Mouse (Mus musculus) limb, embryonic 14.5 days (tissue): Measurements from ENCODE around the gene Pigb. TPM values are rescaled to one million over a fixed set of nuclear protein-coding genes. Genes with fewer than 3 reads are reported as not detected.

Experiments
- ATAC-seq: fragments of 200-750 bp; cut with Nextera tagmentation; 2 replicates; pipeline ENCODE4 v1.8.0; 2017; ENCODE audit warnings: low read depth, moderate number of reproducible peaks, moderate TSS enrichment; ENCODE audit not compliant: low FRiP score
- DNase-seq: peaks from one replicate; pipeline ENCODE4 v3.0.0-alpha.2; 2015; ENCODE audit warnings: low spot score
- H3K27ac ChIP-seq: fragments of 300-500 bp; sonication (generic); replicated peaks from 2 replicates; pipeline ENCODE4 v1.5.1; 2014; ENCODE audit warnings: low read depth, mild to moderate bottlenecking, low read length, moderate library complexity, mixed read lengths
- H3K27me3 ChIP-seq: fragments of 300-500 bp; sonication (generic); 2 replicates; pipeline ENCODE4 v1.6.1; 2014; ENCODE audit warnings: low read length, mixed read lengths; ENCODE audit not compliant: control insufficient read depth, insufficient read depth
- H3K36me3 ChIP-seq: fragments of 300-500 bp; sonication (generic); 2 replicates; pipeline ENCODE4 v1.6.1; 2014; ENCODE audit warnings: mild to moderate bottlenecking, low read length, moderate library complexity, mixed read lengths; ENCODE audit not compliant: control insufficient read depth, insufficient read depth
- H3K4me1 ChIP-seq: fragments of 300-500 bp; sonication (generic); 2 replicates; pipeline ENCODE4 v1.6.1; 2014; ENCODE audit warnings: antibody characterized with exemption, low read length, mixed read lengths; ENCODE audit not compliant: control insufficient read depth, insufficient read depth
- H3K4me2 ChIP-seq: fragments of 300-500 bp; sonication (generic); replicated peaks from 2 replicates; pipeline ENCODE4 v1.6.1; 2014; ENCODE audit warnings: low read depth, mild to moderate bottlenecking, low read length, moderate library complexity; ENCODE audit not compliant: severe bottlenecking
- H3K4me3 ChIP-seq: fragments of 300-500 bp; sonication (generic); replicated peaks from 2 replicates; pipeline ENCODE4 v1.5.1; 2014; ENCODE audit warnings: low read length
- H3K9ac ChIP-seq: fragments of 300-500 bp; sonication (generic); 2 replicates; pipeline ENCODE4 v1.6.1; 2014; ENCODE audit warnings: mild to moderate bottlenecking, low read depth, low read length, moderate library complexity; ENCODE audit not compliant: severe bottlenecking
- H3K9me3 ChIP-seq: fragments of 300-500 bp; sonication (generic); 2 replicates; pipeline ENCODE4 v1.6.1; 2016; ENCODE audit warnings: low read length; ENCODE audit not compliant: control insufficient read depth
- POLR2A ChIP-seq: fragments of 200-500 bp; IDR thresholded peaks from 2 replicates; pipeline ENCODE4 v1.8.0; 2012; ENCODE audit warnings: inconsistent platforms, mild to moderate bottlenecking, moderate library complexity, borderline replicate concordance; ENCODE audit not compliant: insufficient read depth, insufficient read length; ENCODE audit errors: extremely low read depth
- WGBS: fragments of 180-500 bp; shearing (Covaris S2); extraction: QIAGEN DNeasy Blood & Tissue Kit; methylation state at CpG from one replicate; pipeline ENCODE4 v1.1.7; 2014; 5-methylcytosine and 5-hydroxymethylcytosine counted together
- polyA plus RNA-seq, 2 experiments: library from polyadenylated mRNA; depleted of rRNA in 1 of 2; stranded (reverse) in 1 of 2; unstranded in 1 of 2; fragments of >200 nt; fragmentation: Nextera tagmentation in 1 of 2; extraction: Ambion mirVana in 1 of 2; gene quantifications; 2 replicates each; pipeline versions ENCODE4 v1.2.1 to v1.2.3; 2012 to 2014

Pigb gene
- polyA plus RNA-seq, 2 experiments, result 15.2 to 20.8 TPM

GRCm38 (mm10) chr9:73070971-73071659 is 30.9 kb upstream of the Pigb start:
- H3K4me3 ChIP-seq, result no peak overlapping the region
- H3K27ac ChIP-seq, result no peak overlapping the region
- peaks cover 3% of the 10 kb centered on the region for H3K4me1 ChIP-seq
- H3K4me2 ChIP-seq, result no peak overlapping the region
- no peak for DNase-seq
- H3K27me3 ChIP-seq, result no peaks in the 10 kb centered on the region
- no peak for TF ChIP-seq POLR2A
- H3K9me3 ChIP-seq, result no peaks in the 10 kb centered on the region
- 78% methylated on average over 10 of the region's 10 CpGs for WGBS
- ATAC-seq, result no peak
- H3K36me3 ChIP-seq, result no peaks in the 10 kb centered on the region
- H3K9ac ChIP-seq, result no peak overlapping the region

GRCm38 (mm10) chr9:73068688-73069087 is 28.5 kb upstream of the Pigb start:
- no peak for TF ChIP-seq POLR2A
- no peaks in the 10 kb centered on the region for H3K27me3 ChIP-seq
- no peaks in the 10 kb centered on the region for H3K36me3 ChIP-seq
- no peak overlapping the region for H3K4me3 ChIP-seq
- H3K4me2 ChIP-seq, result no peak overlapping the region
- H3K9ac ChIP-seq, result no peak overlapping the region
- DNase-seq (no peak), ATAC-seq (no peak)
- no peaks in the 10 kb centered on the region for H3K9me3 ChIP-seq
- peaks cover 8% of the 10 kb centered on the region for H3K4me1 ChIP-seq
- whole genome bisulfite sequencing, result 86% methylated on average over 6 of the region's 6 CpGs
- H3K27ac ChIP-seq, result 0 out of 2 replicates have a peak overlapping the region, but pooled peaks have one; percentile 1

- DNase-seq, result peak; percentile 34
- Histone ChIP-seq H3K9ac (no peak overlapping the region), H3K36me3 (no peaks in the 10 kb centered on the region), H3K27me3 (no peaks in the 10 kb centered on the region), H3K4me1 (peaks cover 12% of the 10 kb centered on the region), H3K9me3 (no peaks in the 10 kb centered on the region), H3K27ac (0 out of 2 replicates have a peak overlapping the region, but pooled peaks have one; percentile 26), H3K4me3 (no peak overlapping the region), H3K4me2 (no peak overlapping the region)
- peak; percentile 41; the same call in 1 of the 2 replicates for ATAC-seq
- TF ChIP-seq POLR2A, result no peak
- 34% methylated on average over 6 of the region's 6 CpGs for WGBS
Measured at GRCm38 (mm10) chr9:73068230-73068679, 28.1 kb upstream of the Pigb start.

GRCm38 (mm10) chr9:73067086-73067485 is 26.9 kb upstream of the Pigb start:
- ATAC-seq (peak; percentile 56), DNase-seq (peak; percentile 21)
- H3K4me3 ChIP-seq, result no peak overlapping the region; the same call in 1 of the 2 replicates
- WGBS, result 20% methylated on average over 9 of the region's 10 CpGs
- H3K27me3 ChIP-seq, result no peaks in the 10 kb centered on the region
- no peaks in the 10 kb centered on the region for H3K9me3 ChIP-seq
- no peaks in the 10 kb centered on the region for H3K36me3 ChIP-seq
- TF ChIP-seq POLR2A, result no peak
- peaks cover 13% of the 10 kb centered on the region for H3K4me1 ChIP-seq
- H3K27ac ChIP-seq, result no peak overlapping the region
- H3K4me2 ChIP-seq, result peak overlapping the region; percentile 8; the same call in 1 of the 2 replicates
- no peak overlapping the region for H3K9ac ChIP-seq

GRCm38 (mm10) chr9:73063621-73064290 is 23.6 kb upstream of the Pigb start:
- ATAC-seq, result peak; percentile 55; the same call in 1 of the 2 replicates
- no peaks in the 10 kb centered on the region for H3K27me3 ChIP-seq

More at GRCm38 (mm10) chr9:73063621-73064290, 23.6 kb upstream of the Pigb start:
- peak overlapping the region; percentile 48; the same call in 1 of the 2 replicates for H3K27ac ChIP-seq
- peak overlapping the region; percentile 45 for H3K4me2 ChIP-seq
- WGBS, result 9% methylated on average over 15 of the region's 15 CpGs
- no peaks in the 10 kb centered on the region for H3K9me3 ChIP-seq
- DNase-seq, result no peak
- H3K36me3 ChIP-seq, result no peaks in the 10 kb centered on the region
- peak overlapping the region; percentile 15; the same call in 1 of the 2 replicates for H3K4me3 ChIP-seq
- TF ChIP-seq POLR2A, result no peak
- peak overlapping the region; percentile 36 for H3K9ac ChIP-seq
- H3K4me1 ChIP-seq, result peaks cover 13% of the 10 kb centered on the region
